Mouse (Mus musculus) testis, adult 2 months (tissue): ENCODE data around the gene Adipor1.

Experiments used
- CTCF ChIP-seq: fragments of 200-500 bp; IDR thresholded peaks from 2 replicates; pipeline ENCODE4 v1.5.1; 2012; ENCODE audit warnings: low read depth, mild to moderate bottlenecking, inconsistent platforms, low read length, moderate library complexity; ENCODE audit not compliant: control insufficient read depth, insufficient read depth, insufficient replicate concordance
- POLR2A ChIP-seq: fragments of 200-500 bp; IDR thresholded peaks from 2 replicates; pipeline ENCODE4 v1.6.1; 2012; ENCODE audit warnings: low read depth, mild to moderate bottlenecking, inconsistent platforms, low read length, moderate library complexity; ENCODE audit not compliant: control insufficient read depth

DNA sequence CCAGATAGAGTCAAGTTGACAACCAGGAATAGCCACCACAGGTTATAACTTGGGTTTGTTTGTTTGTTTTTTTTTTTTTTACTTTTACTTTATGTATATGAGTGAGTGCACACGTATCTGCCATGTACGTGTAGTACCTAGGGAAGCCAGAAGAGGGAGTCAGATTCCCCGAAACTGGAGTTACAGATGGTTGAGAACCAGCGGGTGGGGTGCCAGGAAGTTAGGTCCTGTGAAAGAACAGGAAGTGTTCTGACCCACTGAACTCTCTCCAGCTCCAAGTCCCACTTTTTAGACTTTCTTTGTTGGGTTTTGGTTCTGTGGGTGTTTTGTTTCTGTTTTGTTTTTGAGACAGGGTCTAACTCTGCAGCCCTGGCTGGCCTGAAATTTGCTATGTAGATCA, 20.2 kb downstream of the Adipor1 start:
- TF ChIP-seq POLR2A, result no peak
- TF ChIP-seq CTCF, result no peak
